Mouse (Mus musculus) testis, adult 2 months (tissue): Measurements from ENCODE around the gene 4931429L15Rik. TPM values are rescaled to one million over a fixed set of nuclear protein-coding genes. Genes with fewer than 3 reads are reported as not detected.

Experiments used
- H3K27ac ChIP-seq: fragments of 200-500 bp; 2 replicates; pipeline ENCODE4 v1.5.1; 2012; ENCODE audit warnings: low read depth, low read length; ENCODE audit not compliant: control insufficient read depth, insufficient read depth
- H3K27me3 ChIP-seq: fragments of 200-500 bp; 2 replicates; pipeline ENCODE4 v1.6.1; 2012; ENCODE audit warnings: mild to moderate bottlenecking, low read length, moderate library complexity; ENCODE audit not compliant: control insufficient read depth, insufficient read depth
- H3K36me3 ChIP-seq: fragments of 200-500 bp; 2 replicates; pipeline ENCODE4 v1.6.1; 2012; ENCODE audit warnings: mild to moderate bottlenecking, low read length; ENCODE audit not compliant: control insufficient read depth, insufficient read depth
- H3K4me1 ChIP-seq: fragments of 200-500 bp; 2 replicates; pipeline ENCODE4 v1.6.1; 2012; ENCODE audit warnings: low read length; ENCODE audit not compliant: control insufficient read depth, insufficient read depth
- H3K4me3 ChIP-seq: fragments of 200-500 bp; 2 replicates; pipeline ENCODE4 v1.5.1; 2012; ENCODE audit warnings: low read depth, mild to moderate bottlenecking, low read length, moderate library complexity, mixed read lengths; ENCODE audit not compliant: control insufficient read depth
- CTCF ChIP-seq: fragments of 200-500 bp; IDR thresholded peaks from 2 replicates; pipeline ENCODE4 v1.5.1; 2012; ENCODE audit warnings: low read depth, mild to moderate bottlenecking, inconsistent platforms, low read length, moderate library complexity; ENCODE audit not compliant: control insufficient read depth, insufficient read depth, insufficient replicate concordance
- POLR2A ChIP-seq: fragments of 200-500 bp; IDR thresholded peaks from 2 replicates; pipeline ENCODE4 v1.6.1; 2012; ENCODE audit warnings: low read depth, mild to moderate bottlenecking, inconsistent platforms, low read length, moderate library complexity; ENCODE audit not compliant: control insufficient read depth
- polyA plus RNA-seq: library from polyadenylated mRNA; depleted of rRNA; stranded (reverse); fragments of >200 nt; gene quantifications from 2 replicates; pipeline ENCODE4 v1.2.3, GENCODE M21; 2012

The 4931429L15Rik gene
- polyA plus RNA-seq, 1 experiment = 180 TPM

DNA sequence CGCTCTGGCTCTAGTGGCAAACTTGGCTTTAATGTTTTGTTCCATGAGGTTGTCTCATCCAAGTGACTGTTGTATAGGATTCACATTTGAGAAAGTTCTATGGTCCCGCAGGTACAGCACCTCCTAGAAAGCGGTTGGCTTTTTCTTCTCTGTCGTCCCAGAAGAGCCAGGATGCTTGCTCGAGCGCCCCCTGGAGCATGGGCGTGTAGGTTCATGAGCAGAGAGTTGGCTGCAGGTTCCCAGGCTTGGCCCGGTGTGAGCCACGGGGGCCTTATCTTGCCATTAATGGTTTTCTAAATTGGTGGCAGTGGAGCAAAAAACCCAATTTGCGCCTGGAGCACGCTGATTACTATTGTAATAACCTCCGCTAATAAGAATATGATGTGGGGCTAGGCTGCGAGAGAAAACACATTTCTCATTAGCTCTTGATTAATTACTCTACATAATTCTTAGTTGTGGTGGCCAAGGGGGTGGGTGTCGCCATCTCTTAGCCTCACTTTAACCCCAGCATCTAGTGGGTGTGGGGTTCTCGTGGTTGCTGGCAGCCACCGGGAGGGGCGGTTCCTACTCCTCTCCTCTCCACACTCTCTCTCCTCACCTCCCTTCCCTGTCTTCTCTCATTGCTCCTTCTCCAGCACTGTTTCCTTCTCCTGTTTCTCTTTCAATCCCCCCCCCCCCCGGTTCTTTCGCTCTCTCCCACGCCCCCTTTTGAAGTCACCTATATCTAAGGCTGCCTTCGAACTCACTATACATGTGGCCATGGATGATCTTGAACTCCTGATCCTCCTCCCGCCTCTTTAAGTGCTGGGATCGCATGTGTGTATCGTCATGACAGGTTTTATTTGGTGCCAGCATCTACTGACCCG is 8.2 kb upstream of the 4931429L15Rik start:
- peak overlapping the region; percentile 96 for H3K4me3 ChIP-seq
- peaks cover 17% of the 10 kb centered on the region for H3K4me1 ChIP-seq
- peak overlapping the region; percentile 76 for H3K27ac ChIP-seq

DNA sequence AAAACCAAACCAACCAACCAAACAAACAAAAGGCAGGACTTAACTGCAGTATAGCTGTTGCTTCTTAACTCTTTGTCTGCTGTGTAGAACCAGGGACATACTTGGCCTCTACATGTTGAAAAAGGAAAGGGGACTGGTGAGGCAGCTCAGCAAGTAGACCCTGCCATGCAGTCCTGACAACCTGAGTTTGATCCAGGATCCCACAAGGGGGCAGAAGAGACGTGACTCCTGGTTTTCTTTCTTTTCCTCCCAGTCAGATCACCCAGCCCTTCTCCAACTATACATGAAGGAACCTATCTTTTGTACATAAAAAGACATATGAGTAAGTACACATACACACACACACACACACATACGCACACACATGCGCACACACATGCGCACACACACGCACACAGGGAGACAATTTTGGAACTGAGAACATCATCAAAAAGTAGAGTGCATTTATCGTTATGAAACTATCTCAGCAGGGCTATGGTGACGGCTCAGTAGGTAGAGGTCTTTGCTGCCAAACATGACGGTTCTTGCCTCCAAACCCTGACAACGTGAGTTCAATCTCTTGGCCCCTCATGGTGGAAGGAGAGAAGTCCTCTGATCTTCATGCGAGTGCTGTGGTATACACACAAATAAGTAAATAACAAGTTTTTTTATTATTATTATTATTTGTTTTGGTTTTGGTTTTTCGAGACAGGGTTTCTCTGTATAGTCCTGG is 7.1 kb upstream of the 4931429L15Rik start:
- H3K27me3 ChIP-seq = peaks cover 3% of the 10 kb centered on the region
- no peak overlapping the region for H3K27ac ChIP-seq
- H3K4me1 ChIP-seq = peaks cover 17% of the 10 kb centered on the region
- H3K36me3 ChIP-seq = no peaks in the 10 kb centered on the region
- TF ChIP-seq POLR2A (no peak), CTCF (no peak)
- H3K4me3 ChIP-seq = no peak overlapping the region

More for the DNA sequence above, 8.2 kb upstream of the 4931429L15Rik start:
- Histone ChIP-seq H3K36me3 (no peaks in the 10 kb centered on the region), H3K27me3 (peaks cover 3% of the 10 kb centered on the region)
- TF ChIP-seq POLR2A (no peak), CTCF (peak; percentile 78; the same call in 1 of the 2 replicates)

DNA sequence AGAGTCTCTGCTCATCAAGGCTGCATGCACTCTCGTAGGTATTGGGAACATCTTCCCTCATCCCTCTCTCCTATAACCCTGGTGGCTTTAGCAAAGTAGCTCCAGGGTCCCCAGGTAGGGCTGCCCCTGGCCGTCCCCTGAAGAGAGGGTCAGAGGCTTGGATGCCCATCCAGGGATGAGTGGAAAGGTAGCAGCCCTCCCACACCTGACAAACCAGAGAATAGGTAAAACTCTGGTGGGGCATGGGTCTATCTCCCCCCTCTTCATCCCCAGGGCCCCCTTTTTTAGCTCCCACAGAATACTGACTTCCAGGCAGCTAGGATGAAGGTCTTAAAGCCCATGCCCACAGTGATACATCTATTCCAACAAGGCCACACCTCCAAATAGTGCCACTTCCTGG is 675 bp upstream of the 4931429L15Rik start:
- peak overlapping the region; percentile 50 for H3K4me3 ChIP-seq
- H3K27me3 ChIP-seq = no peaks in the 10 kb centered on the region
- no peaks in the 10 kb centered on the region for H3K36me3 ChIP-seq
- no peak overlapping the region for H3K27ac ChIP-seq
- H3K4me1 ChIP-seq = peaks cover 4% of the 10 kb centered on the region; the same call in 1 of the 2 replicates
- TF ChIP-seq CTCF (no peak), POLR2A (no peak)

DNA sequence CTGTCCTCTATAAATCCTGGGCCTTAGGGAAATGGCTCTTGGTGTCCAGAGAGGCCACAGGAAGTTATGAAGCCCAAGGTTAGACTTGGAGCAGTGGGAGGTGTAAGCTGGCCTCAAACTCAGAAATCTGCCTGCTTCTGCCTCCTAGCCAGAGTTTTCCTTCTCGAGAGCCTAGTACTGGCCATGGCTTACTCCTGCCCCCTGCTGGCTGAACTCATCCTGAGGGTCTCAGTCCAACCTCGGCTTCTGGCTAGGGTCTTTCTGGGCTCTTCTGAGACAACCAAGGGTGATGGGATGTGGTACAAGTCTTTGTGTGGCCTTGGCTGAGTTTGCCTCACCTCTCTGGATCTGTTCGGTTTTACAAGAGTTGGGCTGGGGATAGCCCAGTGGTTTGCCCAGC is 1.8 kb downstream of the 4931429L15Rik start:
- H3K4me3 ChIP-seq = peak overlapping the region; percentile 82
- H3K4me1 ChIP-seq = peaks cover 4% of the 10 kb centered on the region; the same call in 1 of the 2 replicates
- TF ChIP-seq POLR2A (no peak), CTCF (peak; percentile 39; the same call in 1 of the 2 replicates)
- no peaks in the 10 kb centered on the region for H3K36me3 ChIP-seq
- no peaks in the 10 kb centered on the region for H3K27me3 ChIP-seq
- no peak overlapping the region for H3K27ac ChIP-seq

DNA sequence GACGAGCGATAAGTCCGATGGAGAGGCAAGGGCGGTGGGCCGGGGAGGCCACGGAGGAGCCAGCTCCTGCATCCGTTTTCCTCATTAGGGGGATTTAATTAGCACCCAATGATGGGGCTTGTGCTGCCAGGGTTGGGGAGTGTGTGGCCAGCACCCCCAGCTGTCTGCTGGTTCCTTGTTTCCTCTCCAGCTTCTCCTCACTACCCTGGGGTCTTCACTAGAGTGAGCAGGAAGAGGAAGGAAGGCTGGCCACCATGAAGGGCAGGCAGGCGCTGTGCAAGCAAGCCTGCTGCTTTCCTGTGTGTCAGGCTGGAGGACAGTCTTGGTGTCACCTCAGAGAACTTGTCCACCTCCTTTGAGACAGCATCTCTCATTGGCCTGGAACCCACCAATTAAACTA is 2.9 kb downstream of the 4931429L15Rik start:
- H3K36me3 ChIP-seq = no peaks in the 10 kb centered on the region
- TF ChIP-seq POLR2A (no peak), CTCF (no peak)
- H3K27me3 ChIP-seq = no peaks in the 10 kb centered on the region
- H3K27ac ChIP-seq = no peak overlapping the region
- H3K4me3 ChIP-seq = peak overlapping the region; percentile 63
- peaks cover 4% of the 10 kb centered on the region; the same call in 1 of the 2 replicates for H3K4me1 ChIP-seq

DNA sequence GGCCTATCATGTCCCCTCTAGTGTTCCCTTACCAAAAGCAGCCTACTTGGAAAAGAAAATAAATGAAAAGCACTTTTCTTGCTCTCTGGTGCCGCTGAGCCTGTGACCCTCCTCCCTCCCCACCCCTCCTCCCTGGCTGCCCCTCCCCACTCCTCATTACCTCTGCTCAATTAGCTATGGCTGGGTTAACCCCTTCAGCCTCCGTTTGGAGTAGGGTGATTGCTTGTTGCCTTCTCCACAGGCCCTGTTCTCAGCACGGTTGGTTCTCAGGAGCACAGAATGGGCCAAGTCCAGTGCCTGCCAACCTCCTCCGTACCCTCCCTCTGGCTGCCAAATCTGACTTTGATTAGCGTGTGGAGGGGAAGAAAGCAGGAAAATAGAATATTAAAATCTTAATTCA is 3.4 kb downstream of the 4931429L15Rik start:
- H3K27ac ChIP-seq = no peak overlapping the region
- TF ChIP-seq CTCF (no peak), POLR2A (no peak)
- peak overlapping the region; percentile 72 for H3K4me3 ChIP-seq
- H3K4me1 ChIP-seq = peaks cover 4% of the 10 kb centered on the region; the same call in 1 of the 2 replicates
- H3K27me3 ChIP-seq = no peaks in the 10 kb centered on the region
- no peaks in the 10 kb centered on the region for H3K36me3 ChIP-seq

DNA sequence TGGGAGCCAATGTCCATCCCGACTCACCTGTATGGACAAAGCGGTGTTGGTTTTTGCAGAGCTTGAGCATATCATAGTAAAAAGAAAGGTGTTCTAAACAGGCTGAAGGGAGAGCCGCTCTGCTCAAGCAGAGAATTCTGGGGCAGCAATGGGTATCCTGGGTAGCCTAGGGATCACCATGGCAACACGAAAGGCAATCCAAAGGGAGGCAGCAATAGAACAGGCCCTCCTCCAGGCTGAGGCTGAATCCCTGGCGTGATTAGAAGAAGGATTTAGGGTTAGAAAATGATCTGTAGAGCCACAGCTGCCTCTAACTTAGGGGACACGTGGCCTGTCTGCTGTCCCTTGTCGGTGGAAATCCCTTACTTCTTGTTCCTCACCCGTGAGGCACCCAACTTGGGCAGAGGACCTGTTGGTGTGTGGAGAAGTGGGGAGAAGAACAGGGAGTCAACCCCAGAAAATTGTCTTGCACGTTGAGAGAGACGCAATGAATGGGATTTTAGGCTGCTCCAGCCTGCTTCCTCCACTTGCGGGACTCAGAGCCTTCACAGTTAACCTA is 3.9 kb downstream of the 4931429L15Rik start:
- no peak for TF ChIP-seq CTCF
- peak; percentile 29; the same call in 1 of the 2 replicates for TF ChIP-seq POLR2A
- H3K27me3 ChIP-seq = no peaks in the 10 kb centered on the region
- H3K4me3 ChIP-seq = peak overlapping the region; percentile 72
- no peaks in the 10 kb centered on the region for H3K36me3 ChIP-seq
- H3K4me1 ChIP-seq = peaks cover 4% of the 10 kb centered on the region; the same call in 1 of the 2 replicates
- peak overlapping the region; percentile 3; the same call in 1 of the 2 replicates for H3K27ac ChIP-seq
